Mouse (Mus musculus) hematopoietic stem cell, adult 5-6 weeks (primary cell): Measurements from ENCODE around the gene Etfb. TPM values are rescaled to one million over a fixed set of nuclear protein-coding genes. Genes with fewer than 3 reads are reported as not detected.
A peak's percentile ranks its signal among the peaks of the same experiment; 100 is the strongest.
"Not testable (repeated sequence)": the region's sequence is repeated elsewhere in the genome, so short reads cannot be mapped to it uniquely, and the experiment has no call there.

ENCODE experiments used
- ATAC-seq, 2 experiments: fragments of 125-278 bp in 1 of 2; replicated peaks in 1 of 2; 2 replicates each; pipeline ENCODE4 v1.8.0; 2016 to 2017; ENCODE audit warnings: inconsistent platforms in 2 of 2, mild to moderate bottlenecking in 2 of 2, moderate number of reproducible peaks in 2 of 2, low read depth in 1 of 2, moderate TSS enrichment in 1 of 2; ENCODE audit not compliant: low FRiP score in 2 of 2, poor library complexity in 2 of 2, severe bottlenecking in 2 of 2, insufficient read depth in 1 of 2, low TSS enrichment in 1 of 2
- total RNA-seq: library from RNA; stranded (forward); fragments of 172-1452, 232-1000 nt; gene quantifications from 2 replicates; pipeline ENCODE4 v1.2.3, GENCODE M21; 2017

Etfb gene
- 316 and 319 TPM in 2 replicates for total RNA-seq

DNA sequence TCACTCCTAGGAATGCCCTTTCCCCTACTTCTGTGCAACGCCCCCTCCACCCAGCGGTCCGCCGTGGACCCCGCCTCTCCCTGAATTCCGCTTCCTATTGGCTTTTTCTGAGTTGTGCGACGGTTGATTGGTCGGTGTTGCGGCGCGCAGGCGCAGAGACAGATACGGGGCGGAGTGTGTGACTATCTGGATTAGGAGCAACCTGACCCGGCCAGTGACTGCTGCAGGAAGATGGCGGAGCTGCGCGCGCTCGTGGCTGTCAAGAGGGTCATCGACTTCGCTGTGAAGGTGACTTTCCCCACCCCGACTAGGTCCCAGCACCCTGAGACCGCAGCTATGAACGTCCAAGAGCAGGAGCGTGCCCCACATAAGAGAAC, at the start of gene Etfb, which contains the start of gene Gm45233:
TSS of gene Etfb (plus strand) at position 167 of the 377 bp plus-strand sequence.
TSS of gene Gm45233 (plus strand) at position 212 of the 377 bp plus-strand sequence.
- ATAC-seq = peak; percentile 84 to 86

- ATAC-seq = no peak
Measured at GRCm38 (mm10) chr7:43399501-43399900, 44.4 kb upstream of the Etfb start.

- no peak for ATAC-seq
Measured at GRCm38 (mm10) chr7:43402718-43403117, 41.2 kb upstream of the Etfb start.

GRCm38 (mm10) chr7:43407573-43407972, 36.3 kb upstream of the Etfb start:
- no peak; a peak in 1 of 4 replicates for ATAC-seq

GRCm38 (mm10) chr7:43408131-43408553, 35.7 kb upstream of the Etfb start, which contains the start of gene Siglecg:
Siglecg (plus strand) TSS chr7:43408204.
- peak; percentile 87 to 90 for ATAC-seq

DNA sequence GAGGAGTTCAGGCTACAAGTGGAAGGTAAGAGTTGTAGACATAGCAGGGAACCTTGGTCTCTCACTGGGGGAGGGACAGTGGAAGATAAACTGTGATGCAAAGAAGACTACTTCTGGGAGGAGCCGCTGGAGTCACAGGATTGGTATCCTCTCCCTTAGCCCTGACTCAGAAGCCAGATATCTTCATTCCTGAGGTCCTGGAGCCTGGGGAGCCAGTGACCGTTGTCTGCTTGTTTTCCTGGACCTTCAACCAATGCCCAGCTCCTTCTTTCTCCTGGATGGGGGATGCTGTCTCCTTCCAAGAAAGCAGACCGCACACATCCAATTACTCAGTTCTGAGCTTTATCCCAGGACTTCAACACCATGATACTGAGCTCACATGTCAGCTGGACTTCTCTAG, 34.8 kb upstream of the Etfb start:
- ATAC-seq = no peak

GRCm38 (mm10) chr7:43411724-43412123, 32.2 kb upstream of the Etfb start:
- not testable (repeated sequence) for ATAC-seq

DNA sequence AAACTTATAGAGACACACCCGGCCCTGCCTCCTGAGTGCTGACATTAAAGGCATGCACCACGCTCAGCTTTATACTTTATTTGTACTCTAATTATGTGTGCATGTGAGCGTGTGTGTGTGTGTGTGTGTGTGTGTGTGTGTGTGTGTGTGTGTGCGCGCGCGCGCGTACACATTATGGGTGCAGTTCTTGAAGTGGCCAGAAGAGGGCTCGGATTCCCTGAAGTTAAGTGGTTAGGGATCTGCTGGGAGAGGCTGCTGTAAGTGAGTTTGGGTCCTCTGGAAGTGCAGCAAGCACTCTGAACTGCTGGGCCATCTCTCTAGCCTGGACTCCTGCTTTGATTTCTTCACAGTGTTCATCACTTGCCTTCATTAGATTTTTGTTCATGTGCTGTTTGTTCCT, 26.6 kb upstream of the Etfb start:
- no peak for ATAC-seq

DNA sequence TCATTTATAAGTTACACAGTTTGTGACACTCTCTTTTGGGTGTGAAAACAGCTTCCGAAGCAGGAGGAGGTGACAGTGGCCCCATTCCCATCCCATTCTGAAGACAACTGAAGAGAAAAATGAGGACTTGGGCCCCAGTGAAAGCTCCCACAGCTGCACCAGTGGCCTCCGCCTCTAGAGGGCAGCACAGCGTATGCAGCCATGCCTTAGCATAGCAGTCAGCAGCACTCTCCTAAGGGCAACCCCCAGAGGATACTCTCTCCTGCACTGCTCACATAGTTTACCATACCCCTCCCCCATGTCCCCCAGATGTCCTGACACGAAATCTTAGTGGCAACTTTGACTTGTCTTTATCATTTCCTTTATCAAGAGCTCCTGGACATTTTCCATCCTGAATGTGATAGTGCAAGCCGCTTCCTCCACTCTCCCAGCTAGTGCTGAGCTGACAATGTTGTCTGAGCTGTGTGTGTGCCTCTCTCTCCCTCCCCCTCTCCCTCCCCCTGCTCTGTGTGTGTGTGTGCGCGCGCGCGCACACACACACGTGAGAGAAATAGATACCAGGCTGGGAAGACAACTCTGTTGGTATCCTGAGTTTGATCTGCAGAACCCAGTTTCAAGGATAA, 20.8 kb upstream of the Etfb start:
- ATAC-seq = peak; percentile 98 to 99

DNA sequence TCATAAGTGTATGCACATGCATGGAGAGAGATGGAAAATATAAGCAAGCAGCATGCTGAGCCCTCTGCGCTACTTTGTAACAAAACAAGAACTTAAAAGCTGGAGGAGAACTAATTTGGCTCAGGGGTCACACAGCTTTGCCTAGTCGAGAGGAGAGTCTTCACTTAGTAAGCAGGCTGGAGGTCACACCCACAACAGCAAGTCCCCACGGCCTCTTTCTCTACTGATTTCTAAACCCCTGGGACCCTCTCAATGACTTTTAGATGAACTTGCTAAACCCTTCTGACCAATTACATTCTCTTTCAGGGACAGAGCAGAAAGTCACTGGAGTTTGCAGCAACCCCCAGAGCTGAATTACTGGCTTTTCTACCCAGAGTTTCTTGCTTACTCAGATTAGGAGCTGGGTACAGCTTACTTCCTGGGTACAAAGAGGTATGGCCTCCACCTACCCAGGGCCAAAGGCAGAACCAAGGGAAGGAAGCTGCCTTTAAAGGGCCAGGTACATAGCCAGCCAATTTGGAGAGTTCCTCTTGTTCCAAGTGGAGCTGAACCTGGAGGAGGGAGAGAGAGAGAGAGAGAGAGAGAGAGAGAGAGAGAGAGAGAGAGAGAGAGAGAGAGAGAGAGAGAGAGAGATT, 19.8 kb upstream of the Etfb start:
- no peak for ATAC-seq

DNA sequence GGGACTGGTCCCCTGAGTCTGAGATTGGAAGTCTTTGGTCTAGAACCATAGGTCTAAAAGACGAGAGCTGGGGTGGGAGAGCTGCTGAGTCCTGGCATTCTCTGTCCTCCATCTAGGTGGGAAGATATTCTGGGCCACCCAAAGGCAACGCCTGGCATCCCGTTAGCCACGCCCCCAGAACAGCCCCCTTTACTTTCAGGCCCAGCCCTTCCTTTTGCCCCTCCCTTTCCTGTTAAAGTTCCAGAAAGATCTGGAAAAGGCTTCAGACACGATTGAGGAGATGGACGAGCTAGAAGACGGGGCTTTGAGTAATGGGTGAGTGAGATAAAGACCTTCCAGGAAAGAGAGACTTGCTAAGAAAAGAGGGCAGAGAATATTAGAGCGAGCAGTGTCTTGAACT, 16.5 kb upstream of the Etfb start, which contains the start of gene Lim2:
TSS of gene Lim2 (plus strand) at position 265 of the 400 bp plus-strand sequence.
- ATAC-seq = no peak

DNA sequence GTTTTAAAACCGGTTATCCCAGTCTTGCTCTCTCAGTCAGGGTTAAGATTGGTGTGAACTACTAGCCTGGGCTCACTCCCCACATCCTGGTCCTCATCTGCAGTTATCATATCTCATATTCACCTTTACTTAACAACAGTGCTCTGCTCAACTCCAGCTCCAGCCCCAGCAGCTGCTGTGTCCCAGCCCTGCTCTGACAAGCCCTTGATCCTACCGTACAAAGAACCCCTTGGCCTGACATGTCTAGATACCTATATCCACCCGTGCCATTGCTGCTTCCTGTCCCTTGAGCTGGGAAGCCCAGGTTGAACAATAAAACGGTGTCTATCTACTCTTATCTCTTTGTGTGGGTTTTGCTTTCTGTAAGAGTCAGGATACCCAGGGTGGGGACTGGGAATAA, 14.4 kb upstream of the Etfb start:
- no peak for ATAC-seq

- ATAC-seq = no peak
Measured at GRCm38 (mm10) chr7:43432891-43433290, 11.0 kb upstream of the Etfb start.

DNA sequence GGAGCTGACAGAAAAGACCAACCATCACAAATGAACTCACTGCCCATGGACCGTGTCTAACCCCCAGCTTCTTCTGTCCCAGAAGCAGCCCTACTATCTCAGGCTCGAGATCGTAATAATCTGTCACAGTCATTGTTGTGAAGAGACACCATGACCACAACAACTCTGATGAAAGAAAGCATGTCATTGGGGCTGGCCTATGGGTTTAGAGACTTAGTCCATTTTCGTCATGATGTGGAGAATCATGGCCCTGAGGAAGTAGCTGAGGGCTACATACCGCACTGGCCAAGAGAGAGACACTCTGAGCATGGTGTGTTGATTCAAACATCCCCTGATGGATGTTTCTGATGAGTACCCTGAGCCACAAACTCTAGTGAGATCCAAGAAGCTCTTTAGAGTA, 9.2 kb upstream of the Etfb start:
- ATAC-seq = no peak

GRCm38 (mm10) chr7:43436341-43437255, 7.3 kb upstream of the Etfb start, which contains the start of gene Nkg7:
Nkg7 (plus strand) TSS chr7:43437073.
- peak; percentile 55 to 60; a peak in 3 of 4 replicates for ATAC-seq

DNA sequence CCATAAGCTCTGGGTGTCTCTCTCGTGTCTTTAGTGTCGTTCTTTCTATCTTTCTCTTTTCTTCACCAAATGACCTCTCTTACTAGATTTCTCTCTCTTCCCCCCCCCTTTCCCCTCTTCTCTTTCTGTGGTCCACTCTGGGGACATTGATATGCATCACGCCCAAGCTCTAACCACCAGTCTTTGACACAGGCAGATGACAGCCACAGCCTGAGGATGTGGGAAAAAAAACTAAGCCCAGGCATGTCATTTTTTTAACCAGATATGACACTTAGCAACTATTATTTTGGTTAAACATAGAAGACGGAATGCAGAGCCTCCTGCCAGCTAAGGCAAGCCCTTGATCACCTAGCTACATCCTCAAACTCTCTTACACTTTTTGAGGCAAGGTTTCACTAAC, 5.3 kb upstream of the Etfb start:
- ATAC-seq = peak; percentile 9 to 27

- no peak for ATAC-seq
Measured at GRCm38 (mm10) chr7:43440482-43440881, 3.4 kb upstream of the Etfb start, which contains the start of gene Cldnd2. Cldnd2 (plus strand) TSS chr7:43440782.

- ATAC-seq = no peak
Measured at GRCm38 (mm10) chr7:43441071-43441470, 2.8 kb upstream of the Etfb start.
